Mouse (Mus musculus) liver, embryonic 12.5 days (tissue): Measurements from ENCODE around the gene Eps15. TPM values are rescaled to one million over a fixed set of nuclear protein-coding genes. Genes with fewer than 3 reads are reported as not detected.
A peak's percentile ranks its signal among the peaks of the same experiment; 100 is the strongest.
"Not testable (repeated sequence)": the region's sequence is repeated elsewhere in the genome, so short reads cannot be mapped to it uniquely, and the experiment has no call there.

Experiments used
- ATAC-seq: fragments of 200-750 bp; cut with Nextera tagmentation; 2 replicates; pipeline ENCODE4 v1.8.0; 2017; ENCODE audit warnings: moderate number of reproducible peaks, mild to moderate bottlenecking, moderate library complexity
- H3K27ac ChIP-seq: fragments of 300-500 bp; sonication (generic); 2 replicates; pipeline ENCODE4 v1.5.1; 2016; ENCODE audit warnings: mild to moderate bottlenecking
- H3K27me3 ChIP-seq: fragments of 300-500 bp; sonication (generic); replicated peaks from 2 replicates; pipeline ENCODE4 v1.6.1; 2016; ENCODE audit warnings: mild to moderate bottlenecking, moderate library complexity
- H3K36me3 ChIP-seq: fragments of 300-500 bp; sonication (generic); 2 replicates; pipeline ENCODE4 v1.6.1; 2016; ENCODE audit warnings: mild to moderate bottlenecking, moderate library complexity
- H3K4me1 ChIP-seq: fragments of 300-500 bp; sonication (generic); 2 replicates; pipeline ENCODE4 v1.6.1; 2016
- H3K4me2 ChIP-seq: fragments of 300-500 bp; sonication (generic); 2 replicates; pipeline ENCODE4 v1.6.1; 2016; ENCODE audit warnings: mild to moderate bottlenecking, moderate library complexity
- H3K4me3 ChIP-seq: fragments of 300-500 bp; sonication (generic); 2 replicates; pipeline ENCODE4 v1.5.1; 2016; ENCODE audit warnings: mild to moderate bottlenecking, moderate library complexity
- H3K9ac ChIP-seq: fragments of 300-500 bp; sonication (generic); 2 replicates; pipeline ENCODE4 v1.6.1; 2016; ENCODE audit warnings: mild to moderate bottlenecking, moderate library complexity
- H3K9me3 ChIP-seq: fragments of 300-500 bp; sonication (generic); replicated peaks from 2 replicates; pipeline ENCODE4 v1.6.1; 2016; ENCODE audit warnings: mild to moderate bottlenecking, moderate library complexity
- whole genome bisulfite sequencing: fragments of 180-500 bp; shearing (Covaris S2); methylation state at CpG from one replicate; pipeline ENCODE4 v1.1.7; 2016; ENCODE audit not compliant: insufficient replicate concordance; 5-methylcytosine and 5-hydroxymethylcytosine counted together
- polyA plus RNA-seq: library from polyadenylated mRNA; unstranded; fragments of >200 nt; fragmentation: Nextera tagmentation; extraction: Ambion mirVana; gene quantifications from 2 replicates; pipeline ENCODE4 v1.2.1, GENCODE M21; 2016

The Eps15 gene
- polyA plus RNA-seq, 1 experiment from 2014 or later, result 54.2 TPM

- Histone ChIP-seq H3K9ac (no peak overlapping the region), H3K4me1 (no peaks in the 10 kb centered on the region), H3K27ac (no peak overlapping the region), H3K36me3 (peaks cover 17% of the 10 kb centered on the region), H3K9me3 (no peaks in the 10 kb centered on the region), H3K4me3 (no peak overlapping the region), H3K27me3 (no peaks in the 10 kb centered on the region), H3K4me2 (no peak overlapping the region)
- WGBS, result 80% methylated on average over 5 of the region's 5 CpGs
- no peak for ATAC-seq
Observed at GRCm38 (mm10) chr4:109343909-109344308, 63.8 kb downstream of the Eps15 start.

- Histone ChIP-seq H3K27me3 (no peaks in the 10 kb centered on the region), H3K27ac (no peak overlapping the region), H3K9ac (no peak overlapping the region), H3K36me3 (peaks cover 78% of the 10 kb centered on the region), H3K4me2 (no peak overlapping the region), H3K4me1 (no peaks in the 10 kb centered on the region), H3K4me3 (no peak overlapping the region), H3K9me3 (no peaks in the 10 kb centered on the region)
- no peak for ATAC-seq
- 81% methylated on average over 1 of the region's 1 CpGs for WGBS
Observed at GRCm38 (mm10) chr4:109378107-109378506, 98.0 kb downstream of the Eps15 start.

GRCm38 (mm10) chr4:109382457-109382856 lies 102.4 kb downstream of the Eps15 start:
- H3K4me2 ChIP-seq, result no peak overlapping the region
- no peaks in the 10 kb centered on the region for H3K9me3 ChIP-seq
- H3K4me3 ChIP-seq, result no peak overlapping the region
- ATAC-seq, result no peak
- no peak overlapping the region for H3K27ac ChIP-seq
- H3K36me3 ChIP-seq, result peaks cover 54% of the 10 kb centered on the region
- no peaks in the 10 kb centered on the region for H3K27me3 ChIP-seq
- H3K4me1 ChIP-seq, result no peaks in the 10 kb centered on the region
- H3K9ac ChIP-seq, result no peak overlapping the region
- WGBS, result 88% methylated on average over 2 of the region's 2 CpGs

GRCm38 (mm10) chr4:109385599-109385998 lies 105.5 kb downstream of the Eps15 start:
- Histone ChIP-seq H3K4me1 (no peaks in the 10 kb centered on the region), H3K9ac (no peak overlapping the region), H3K27ac (no peak overlapping the region), H3K4me3 (no peak overlapping the region), H3K27me3 (no peaks in the 10 kb centered on the region), H3K4me2 (no peak overlapping the region), H3K9me3 (no peaks in the 10 kb centered on the region), H3K36me3 (peaks cover 45% of the 10 kb centered on the region)
- WGBS, result 82% methylated on average over 4 of the region's 4 CpGs
- no peak for ATAC-seq

GRCm38 (mm10) chr4:109393229-109393779 lies 113.2 kb downstream of the Eps15 start:
- Histone ChIP-seq H3K27ac (no peak overlapping the region), H3K4me1 (peaks cover 24% of the 10 kb centered on the region), H3K9me3 (no peaks in the 10 kb centered on the region), H3K4me2 (peak overlapping the region; percentile 65), H3K9ac (no peak overlapping the region), H3K27me3 (peaks cover 3% of the 10 kb centered on the region), H3K36me3 (peaks cover 14% of the 10 kb centered on the region), H3K4me3 (no peak overlapping the region)
- no peak for ATAC-seq
- 39% methylated on average over 6 of the region's 6 CpGs for WGBS

GRCm38 (mm10) chr4:109393902-109394301 lies 113.8 kb downstream of the Eps15 start:
- H3K27ac ChIP-seq, result no peak overlapping the region
- H3K9me3 ChIP-seq, result no peaks in the 10 kb centered on the region
- H3K9ac ChIP-seq, result peak overlapping the region; percentile 43; the same call in 1 of the 2 replicates
- peak overlapping the region; percentile 22 for H3K4me3 ChIP-seq
- peaks cover 24% of the 10 kb centered on the region for H3K4me1 ChIP-seq
- H3K27me3 ChIP-seq, result peaks cover 3% of the 10 kb centered on the region
- peaks cover 8% of the 10 kb centered on the region for H3K36me3 ChIP-seq
- peak; percentile 83 for ATAC-seq
- peak overlapping the region; percentile 65 for H3K4me2 ChIP-seq
- WGBS, result 22% methylated on average over 13 of the region's 13 CpGs

- 0 out of 2 replicates have a peak, but pooled peaks have one; percentile 21 for ATAC-seq
Observed at GRCm38 (mm10) chr4:109394314-109395074, 114.4 kb downstream of the Eps15 start.

GRCm38 (mm10) chr4:109400366-109400980 lies 120.4 kb downstream of the Eps15 start:
- Histone ChIP-seq H3K27ac (peak overlapping the region; percentile 4; the same call in 1 of the 2 replicates), H3K9me3 (no peaks in the 10 kb centered on the region)
- 75% methylated on average over 10 of the region's 10 CpGs for WGBS

More at GRCm38 (mm10) chr4:109394314-109395074, 114.4 kb downstream of the Eps15 start:
- peak overlapping the region; percentile 22 for H3K4me3 ChIP-seq
- peak overlapping the region; percentile 43; the same call in 1 of the 2 replicates for H3K9ac ChIP-seq
- peak overlapping the region; percentile 65 for H3K4me2 ChIP-seq
- H3K27me3 ChIP-seq, result peaks cover 3% of the 10 kb centered on the region
- H3K4me1 ChIP-seq, result peaks cover 24% of the 10 kb centered on the region
- WGBS, result 32% methylated on average over 13 of the region's 13 CpGs
- H3K27ac ChIP-seq, result no peak overlapping the region
- H3K36me3 ChIP-seq, result peaks cover 3% of the 10 kb centered on the region
- no peaks in the 10 kb centered on the region for H3K9me3 ChIP-seq

GRCm38 (mm10) chr4:109401176-109401689 lies 121.2 kb downstream of the Eps15 start:
- Histone ChIP-seq H3K36me3 (peaks cover 41% of the 10 kb centered on the region), H3K27ac (no peak overlapping the region), H3K27me3 (no peaks in the 10 kb centered on the region; the same call in 1 of the 2 replicates), H3K9ac (no peak overlapping the region), H3K4me2 (no peak overlapping the region), H3K4me3 (no peak overlapping the region), H3K9me3 (no peaks in the 10 kb centered on the region), H3K4me1 (peaks cover 23% of the 10 kb centered on the region)
- no peak for ATAC-seq
- 59% methylated on average over 5 of the region's 5 CpGs for WGBS

More at GRCm38 (mm10) chr4:109400366-109400980, 120.4 kb downstream of the Eps15 start:
- ATAC-seq, result no peak
- Histone ChIP-seq H3K27me3 (no peaks in the 10 kb centered on the region; the same call in 1 of the 2 replicates), H3K4me2 (no peak overlapping the region), H3K4me1 (peaks cover 17% of the 10 kb centered on the region), H3K9ac (no peak overlapping the region), H3K4me3 (no peak overlapping the region), H3K36me3 (peaks cover 41% of the 10 kb centered on the region)

- H3K27me3 ChIP-seq, H3K9me3 ChIP-seq: not testable (repeated sequence)
- H3K36me3 ChIP-seq, result peaks cover 44% of the 10 kb centered on the region
- 77% methylated on average over 3 of the region's 3 CpGs for WGBS
- H3K4me3 ChIP-seq, result peak overlapping the region; percentile 76
- peak overlapping the region; percentile 99 for H3K27ac ChIP-seq
- peaks cover 55% of the 10 kb centered on the region for H3K4me1 ChIP-seq
- ATAC-seq, result 0 out of 2 replicates have a peak, but pooled peaks have one; percentile 6
- peak overlapping the region; percentile 91 for H3K4me2 ChIP-seq
- H3K9ac ChIP-seq, result peak overlapping the region; percentile 90
Observed at GRCm38 (mm10) chr4:109404908-109405307, 124.8 kb downstream of the Eps15 start.

GRCm38 (mm10) chr4:109405415-109405814 lies 125.3 kb downstream of the Eps15 start:
- Histone ChIP-seq H3K9ac (peak overlapping the region; percentile 90), H3K36me3 (peaks cover 46% of the 10 kb centered on the region), H3K27me3 (no peaks in the 10 kb centered on the region), H3K9me3 (no peaks in the 10 kb centered on the region), H3K4me3 (peak overlapping the region; percentile 76), H3K4me2 (peak overlapping the region; percentile 91), H3K4me1 (peaks cover 60% of the 10 kb centered on the region), H3K27ac (peak overlapping the region; percentile 99)
- 53% methylated on average over 8 of the region's 8 CpGs for WGBS
- peak; percentile 17 for ATAC-seq
